Mouse (Mus musculus): ENCODE measurements around the gene Slc22a4.

GRCm38 (mm10) chr11:54075353-54075752 lies 47.5 kb upstream of the Slc22a4 start:
- TF ChIP-seq CTCF (IDR thresholded peaks at IDR 0.05; ENCODE audit: extremely low read depth, insufficient read depth, low read length): no peak
- TF ChIP-seq POLR2A (IDR thresholded peaks at IDR 0.05; ENCODE audit: extremely low read depth, insufficient read depth, low read length): no peak

All from cortical plate, adult 2 months (tissue).